Mouse (Mus musculus): ENCODE measurements around the gene Slc25a21. TPM values are rescaled to one million over a fixed set of nuclear protein-coding genes. Genes with fewer than 3 reads are reported as not detected.

Slc25a21 gene
- polyA plus RNA-seq, 1 experiment from 2014 or later = 0.52 TPM

- H3K27me3 ChIP-seq = no peaks in the 10 kb centered on the region
- no peak overlapping the region for H3K4me2 ChIP-seq (replicated peaks)
- no peaks in the 10 kb centered on the region for H3K36me3 ChIP-seq
- no peak overlapping the region for H3K4me3 ChIP-seq
- H3K9me3 ChIP-seq (replicated peaks) = no peaks in the 10 kb centered on the region
- ATAC-seq (ENCODE audit: low FRiP score) = no peak
- peaks cover 9% of the 10 kb centered on the region; the same call in 1 of the 2 replicates for H3K4me1 ChIP-seq
- no peak overlapping the region for H3K9ac ChIP-seq
- no peak overlapping the region for H3K27ac ChIP-seq
These were observed 18.5 kb downstream of the Slc25a21 start for GRCm38 (mm10) chr12:57178818-57179217.

GRCm38 (mm10) chr12:57163294-57163693 lies 34.0 kb downstream of the Slc25a21 start:
- Histone ChIP-seq H3K9ac (no peak overlapping the region), H3K27ac (no peak overlapping the region), H3K36me3 (no peaks in the 10 kb centered on the region), H3K9me3 (replicated peaks) (no peaks in the 10 kb centered on the region), H3K27me3 (no peaks in the 10 kb centered on the region), H3K4me2 (replicated peaks) (no peak overlapping the region), H3K4me1 (no peaks in the 10 kb centered on the region), H3K4me3 (no peak overlapping the region)
- no peak for ATAC-seq (ENCODE audit: low FRiP score)
- WGBS = 85% methylated on average over 2 of the region's 2 CpGs

- Histone ChIP-seq H3K4me2 (replicated peaks) (no peak overlapping the region), H3K27ac (no peak overlapping the region), H3K4me3 (no peak overlapping the region), H3K27me3 (no peaks in the 10 kb centered on the region), H3K9ac (no peak overlapping the region), H3K4me1 (no peaks in the 10 kb centered on the region), H3K9me3 (replicated peaks) (no peaks in the 10 kb centered on the region), H3K36me3 (no peaks in the 10 kb centered on the region)
- no peak for ATAC-seq (ENCODE audit: low FRiP score)
- 73% methylated on average over 3 of the region's 3 CpGs for WGBS
These were observed 34.4 kb downstream of the Slc25a21 start for GRCm38 (mm10) chr12:57162840-57163239.

- no peak overlapping the region for H3K4me2 ChIP-seq (replicated peaks)
- no peak overlapping the region for H3K4me3 ChIP-seq
- no peak overlapping the region for H3K9ac ChIP-seq
- H3K9me3 ChIP-seq (replicated peaks) = no peaks in the 10 kb centered on the region
- no peaks in the 10 kb centered on the region for H3K27me3 ChIP-seq
- no peaks in the 10 kb centered on the region for H3K36me3 ChIP-seq
- WGBS = 87% methylated on average over 6 of the region's 6 CpGs
- H3K27ac ChIP-seq = no peak overlapping the region
- ATAC-seq (ENCODE audit: low FRiP score) = no peak
- no peaks in the 10 kb centered on the region for H3K4me1 ChIP-seq
These were observed 37.4 kb downstream of the Slc25a21 start for GRCm38 (mm10) chr12:57159904-57160303.

- Histone ChIP-seq H3K36me3 (no peaks in the 10 kb centered on the region), H3K4me3 (no peak overlapping the region), H3K9me3 (replicated peaks) (no peaks in the 10 kb centered on the region), H3K27ac (no peak overlapping the region), H3K27me3 (no peaks in the 10 kb centered on the region), H3K4me1 (no peaks in the 10 kb centered on the region), H3K4me2 (replicated peaks) (no peak overlapping the region), H3K9ac (no peak overlapping the region)
- 64% methylated on average over 3 of the region's 3 CpGs for WGBS
- no peak for ATAC-seq (ENCODE audit: low FRiP score)
These were observed 39.0 kb downstream of the Slc25a21 start for GRCm38 (mm10) chr12:57158266-57158665.

- Histone ChIP-seq H3K27ac (no peak overlapping the region), H3K4me2 (replicated peaks) (no peak overlapping the region), H3K4me1 (no peaks in the 10 kb centered on the region), H3K27me3 (no peaks in the 10 kb centered on the region), H3K9me3 (replicated peaks) (no peaks in the 10 kb centered on the region), H3K36me3 (no peaks in the 10 kb centered on the region), H3K4me3 (no peak overlapping the region), H3K9ac (no peak overlapping the region)
- 58% methylated on average over 1 of the region's 1 CpGs for WGBS
- ATAC-seq (ENCODE audit: low FRiP score) = no peak
These were observed 58.3 kb downstream of the Slc25a21 start for GRCm38 (mm10) chr12:57138937-57139336.

GRCm38 (mm10) chr12:57137809-57138208 lies 59.5 kb downstream of the Slc25a21 start:
- no peak for ATAC-seq (ENCODE audit: low FRiP score)
- Histone ChIP-seq H3K9me3 (replicated peaks) (no peaks in the 10 kb centered on the region), H3K27me3 (no peaks in the 10 kb centered on the region), H3K4me2 (replicated peaks) (no peak overlapping the region), H3K4me3 (no peak overlapping the region), H3K4me1 (no peaks in the 10 kb centered on the region), H3K9ac (no peak overlapping the region), H3K36me3 (no peaks in the 10 kb centered on the region), H3K27ac (no peak overlapping the region)
- 68% methylated on average over 2 of the region's 2 CpGs for WGBS

GRCm38 (mm10) chr12:57118602-57119001 lies 78.7 kb downstream of the Slc25a21 start:
- Histone ChIP-seq H3K9me3 (replicated peaks) (no peaks in the 10 kb centered on the region), H3K4me2 (replicated peaks) (no peak overlapping the region), H3K36me3 (no peaks in the 10 kb centered on the region), H3K27me3 (no peaks in the 10 kb centered on the region), H3K9ac (no peak overlapping the region), H3K27ac (no peak overlapping the region), H3K4me3 (no peak overlapping the region), H3K4me1 (no peaks in the 10 kb centered on the region)
- 37% methylated on average over 8 of the region's 8 CpGs for WGBS
- no peak for ATAC-seq (ENCODE audit: low FRiP score)

GRCm38 (mm10) chr12:57115516-57115915 lies 81.8 kb downstream of the Slc25a21 start:
- Histone ChIP-seq H3K4me1 (no peaks in the 10 kb centered on the region), H3K9me3 (replicated peaks) (no peaks in the 10 kb centered on the region), H3K27me3 (no peaks in the 10 kb centered on the region), H3K4me2 (replicated peaks) (no peak overlapping the region), H3K9ac (no peak overlapping the region), H3K27ac (no peak overlapping the region), H3K4me3 (no peak overlapping the region), H3K36me3 (no peaks in the 10 kb centered on the region)
- ATAC-seq (ENCODE audit: low FRiP score) = no peak
- WGBS = 77% methylated on average over 10 of the region's 10 CpGs

GRCm38 (mm10) chr12:57109363-57109762 lies 87.9 kb downstream of the Slc25a21 start:
- Histone ChIP-seq H3K9ac (no peak overlapping the region), H3K9me3 (replicated peaks) (no peaks in the 10 kb centered on the region), H3K27ac (no peak overlapping the region), H3K4me3 (no peak overlapping the region), H3K27me3 (no peaks in the 10 kb centered on the region), H3K36me3 (no peaks in the 10 kb centered on the region), H3K4me2 (replicated peaks) (no peak overlapping the region), H3K4me1 (no peaks in the 10 kb centered on the region)
- ATAC-seq (ENCODE audit: low FRiP score) = no peak
- 88% methylated on average over 4 of the region's 4 CpGs for WGBS

- no peaks in the 10 kb centered on the region for H3K4me1 ChIP-seq
- ATAC-seq (ENCODE audit: low FRiP score) = no peak
These were observed 95.0 kb downstream of the Slc25a21 start for GRCm38 (mm10) chr12:57102322-57102721.

GRCm38 (mm10) chr12:57100549-57100948 lies 96.7 kb downstream of the Slc25a21 start:
- no peaks in the 10 kb centered on the region for H3K9me3 ChIP-seq (replicated peaks)
- H3K27me3 ChIP-seq = no peaks in the 10 kb centered on the region
- no peak overlapping the region for H3K4me3 ChIP-seq
- H3K4me2 ChIP-seq (replicated peaks) = no peak overlapping the region
- no peak overlapping the region for H3K9ac ChIP-seq
- no peaks in the 10 kb centered on the region for H3K36me3 ChIP-seq
- H3K4me1 ChIP-seq = no peaks in the 10 kb centered on the region
- no peak overlapping the region for H3K27ac ChIP-seq
- no peak for ATAC-seq (ENCODE audit: low FRiP score)
- WGBS = 92% methylated on average over 4 of the region's 4 CpGs

More at GRCm38 (mm10) chr12:57102322-57102721, 95.0 kb downstream of the Slc25a21 start:
- H3K9ac ChIP-seq = no peak overlapping the region
- H3K27ac ChIP-seq = no peak overlapping the region
- H3K36me3 ChIP-seq = no peaks in the 10 kb centered on the region
- WGBS = 79% methylated on average over 1 of the region's 1 CpGs
- H3K4me2 ChIP-seq (replicated peaks) = no peak overlapping the region
- no peaks in the 10 kb centered on the region for H3K9me3 ChIP-seq (replicated peaks)
- H3K27me3 ChIP-seq = no peaks in the 10 kb centered on the region
- H3K4me3 ChIP-seq = no peak overlapping the region

- H3K4me1 ChIP-seq = no peaks in the 10 kb centered on the region
- H3K27ac ChIP-seq = no peak overlapping the region
- H3K4me2 ChIP-seq (replicated peaks) = no peak overlapping the region
- no peak for ATAC-seq (ENCODE audit: low FRiP score)
- no peak overlapping the region for H3K4me3 ChIP-seq
- H3K36me3 ChIP-seq = no peaks in the 10 kb centered on the region
- H3K27me3 ChIP-seq = no peaks in the 10 kb centered on the region
- H3K9ac ChIP-seq = no peak overlapping the region
- H3K9me3 ChIP-seq (replicated peaks) = no peaks in the 10 kb centered on the region
- WGBS = 74% methylated on average over 3 of the region's 3 CpGs
These were observed 98.2 kb downstream of the Slc25a21 start for GRCm38 (mm10) chr12:57099066-57099465.

Measured in hindbrain, embryonic 12.5 days (tissue).